Mouse (Mus musculus): ENCODE measurements around the gene Rfc4.

DNA sequence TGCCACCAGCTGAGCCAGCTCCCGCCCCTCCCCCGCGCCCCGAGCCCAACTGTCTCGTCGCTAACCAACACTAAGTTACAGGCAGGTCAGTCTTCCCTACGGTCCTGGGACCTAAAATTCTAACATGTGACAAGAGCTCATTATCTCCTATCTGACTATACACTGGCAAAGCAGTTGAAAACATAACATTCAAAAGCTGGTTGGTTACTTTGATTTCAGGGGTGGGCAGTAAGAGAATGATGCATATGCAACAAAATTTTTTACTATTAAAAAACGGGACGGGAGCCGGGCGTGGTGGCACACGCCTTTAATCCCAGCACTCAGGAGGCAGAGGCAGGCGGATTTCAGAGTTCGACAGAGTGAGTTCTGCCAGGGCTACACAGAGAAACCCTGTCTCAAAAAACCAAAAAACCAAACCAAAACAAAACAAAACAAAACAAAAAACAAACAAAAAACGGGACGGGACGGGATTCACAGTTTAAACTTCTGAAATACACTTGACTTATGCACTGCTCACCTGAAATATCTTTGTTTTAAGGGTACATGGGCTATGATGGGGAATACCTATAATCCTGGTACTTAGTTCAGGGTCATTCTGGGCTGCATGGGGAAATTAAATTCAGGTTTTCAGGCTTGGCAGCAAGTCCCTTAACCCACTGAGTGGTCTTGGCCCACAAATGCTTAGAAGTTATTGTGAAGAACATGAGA lies 24.3 kb downstream of the Rfc4 start:
- no peak for TF ChIP-seq POLR2A (IDR thresholded peaks at IDR 0.05; ENCODE audit: borderline replicate concordance, insufficient read depth, low read length)
- TF ChIP-seq CTCF (IDR thresholded peaks at IDR 0.05; ENCODE audit: borderline replicate concordance, insufficient read depth, low read depth, low read length), result no peak
